Mouse (Mus musculus) erythroblast, embryonic 14.5 days (primary cell): ENCODE measurements around the gene Nfu1.

ENCODE experiments used
- GATA1 ChIP-seq: IDR thresholded peaks from 2 replicates; pipeline ENCODE4 v1.6.1; 2012; ENCODE audit warnings: low read length, inconsistent platforms, mixed read lengths
- TAL1 ChIP-seq: IDR thresholded peaks from 3 replicates; pipeline ENCODE4 v1.6.1; 2012; ENCODE audit warnings: low read length, inconsistent platforms, mixed read lengths

GRCm38 (mm10) chr6:86981206-86981605, 27.8 kb upstream of the Nfu1 start:
- TF ChIP-seq TAL1, result no peak
- no peak for TF ChIP-seq GATA1
